9 mouse cellular contexts compared by ENCODE assay signal in the genomic region with DNA sequence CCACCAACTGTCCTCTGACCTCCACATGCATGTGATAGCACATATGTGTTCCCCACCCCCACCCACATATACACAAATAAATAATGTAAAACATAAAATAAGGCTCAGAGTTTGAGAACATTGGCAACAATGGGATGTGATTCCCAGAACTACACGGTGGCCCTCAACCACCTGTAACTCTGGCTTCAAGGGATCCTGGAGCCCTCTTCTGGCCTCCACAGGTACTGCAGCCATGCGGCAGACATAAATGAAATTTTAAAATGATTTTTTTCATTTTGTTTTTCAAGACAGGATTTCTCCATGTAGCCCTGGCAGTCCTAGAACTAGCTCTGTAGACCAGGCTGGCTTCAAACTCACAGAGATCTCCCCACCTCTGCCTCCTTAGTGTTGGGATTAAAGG.
DNase-seq lines count a peak whose midpoint lies in the region; TF ChIP-seq lines count a peak whose summit lies in the region.
"Had no signal": no experiment of that assay in that cellular context is flagged by ENCODE, and none has a peak within 500 bp of the region (broad histone marks: within the 10 kb centered on the region; RNA-seq: fewer than 3 reads in every experiment).

No protein-coding gene starts in this region.

- TF ChIP-seq CTCF in kidney, adult 2 months (conservative IDR thresholded peaks at IDR 0.05; ENCODE audit: insufficient read depth, insufficient read length, low read depth, low read length): peak; percentile 39
- peak; percentile 48; the same call in 1 of the 2 replicates for TF ChIP-seq CTCF in spleen, adult 2 months (IDR thresholded peaks at IDR 0.05; ENCODE audit: extremely low read depth, insufficient read depth, insufficient read length, insufficient replicate concordance)

- 83% methylated on average over 2 of the region's 2 CpGs for WGBS in kidney, adult 2 months
- WGBS in spleen, adult 2 months: 94% methylated on average over 2 of the region's 2 CpGs

- H3K4me3 ChIP-seq in kidney, adult 2 months (ENCODE audit: insufficient read depth, low read depth, low read length): no peak overlapping the region
- no peak overlapping the region for H3K4me3 ChIP-seq in spleen, adult 2 months (ENCODE audit: extremely low read depth, insufficient read depth, insufficient read length)

- no peak for TF ChIP-seq POLR2A in kidney, adult 2 months (IDR thresholded peaks at IDR 0.05; ENCODE audit: low read depth, low read length)
- TF ChIP-seq POLR2A in spleen, adult 2 months (IDR thresholded peaks at IDR 0.05; ENCODE audit: low read depth, low read length): no peak

- no peak overlapping the region for H3K27ac ChIP-seq in kidney, adult 2 months (ENCODE audit: insufficient read depth, low read depth, low read length)
- no peak overlapping the region for H3K27ac ChIP-seq in spleen, adult 2 months (ENCODE audit: insufficient read depth, low read length)

- DNase-seq in kidney, adult 2 months: no peak
- DNase-seq in kidney, postnatal 36 days: no peak
- no peak for DNase-seq in spleen, adult 2 months (ENCODE audit: low read depth in 1 of 2, low spot score in 2 of 2)
- DNase-seq in spleen, postnatal 4 days (ENCODE audit: low spot score in 2 of 2): no peak
- DNase-seq in NIH3T3 (ENCODE audit: low read depth): peak; percentile 38
- peak; percentile 48 for DNase-seq in splenic B cell, adult 2 months (ENCODE audit: low read depth, low spot score)
- no peak for DNase-seq in adrenal gland, postnatal 10 days
- DNase-seq: cerebellum, adult 9-10 months; heart, adult 18-20 months had no signal

- H3K27me3 ChIP-seq in kidney, adult 2 months (replicated peaks; ENCODE audit: control insufficient read depth, insufficient read depth, low read length): no peaks in the 10 kb centered on the region
- no peaks in the 10 kb centered on the region for H3K27me3 ChIP-seq in spleen, adult 2 months (ENCODE audit: control insufficient read depth, insufficient read depth, low read length)
- no peaks in the 10 kb centered on the region for H3K27me3 ChIP-seq in splenic B cell, adult 2 months (ENCODE audit: control insufficient read depth, insufficient read depth, low read length, poor library complexity, severe bottlenecking)

- no peaks in the 10 kb centered on the region for H3K4me1 ChIP-seq in kidney, adult 2 months (ENCODE audit: control insufficient read depth, insufficient read depth, low read length)
- H3K4me1 ChIP-seq in spleen, adult 2 months (ENCODE audit: control insufficient read depth, insufficient read depth, insufficient read length): peaks cover 18% of the 10 kb centered on the region; the same call in 1 of the 2 replicates

- H3K36me3 ChIP-seq in kidney, adult 2 months (ENCODE audit: control insufficient read depth, insufficient read depth, low read length): no peaks in the 10 kb centered on the region
- H3K36me3 ChIP-seq in spleen, adult 2 months (ENCODE audit: control insufficient read depth, insufficient read depth, low read length): no peaks in the 10 kb centered on the region
- H3K36me3 ChIP-seq in splenic B cell, adult 2 months (ENCODE audit: control insufficient read depth, insufficient read depth, low read length, poor library complexity, severe bottlenecking): no peaks in the 10 kb centered on the region

Comparison
In these comparisons a context has a peak if more than half of its experiments do, and no peak if none do; other contexts are left out.
1. DNase-seq: peak in NIH3T3 (single experiment) and splenic B cell, adult 2 months (single experiment); none in kidney, adult 2 months (single experiment), kidney, postnatal 36 days (0 of 2), spleen, adult 2 months (0 of 2), spleen, postnatal 4 days (0 of 2) and adrenal gland, postnatal 10 days (single experiment).